Mouse (Mus musculus): ENCODE data around the gene P2rx5.

The P2rx5 gene

GRCm38 (mm10) chr11:73159957-73160810, at the start of gene P2rx5:
Gene P2rx5 (plus strand): TSS chr11:73160421.
- peak; percentile 15 for DNase-seq (ENCODE audit: low spot score)

- DNase-seq (ENCODE audit: low spot score), result no peak
Measured at GRCm38 (mm10) chr11:73111414-73111813, 48.8 kb upstream of the P2rx5 start.

- no peak for DNase-seq (ENCODE audit: low spot score)
Measured at GRCm38 (mm10) chr11:73126495-73126894, 33.7 kb upstream of the P2rx5 start.

GRCm38 (mm10) chr11:73131020-73131419, 29.2 kb upstream of the P2rx5 start:
- no peak for DNase-seq (ENCODE audit: low spot score)

- no peak for DNase-seq (ENCODE audit: low spot score)
Measured at GRCm38 (mm10) chr11:73132999-73133398, 27.2 kb upstream of the P2rx5 start.

- no peak for DNase-seq (ENCODE audit: low spot score)
Measured at GRCm38 (mm10) chr11:73134222-73134621, 26.0 kb upstream of the P2rx5 start.

- no peak for DNase-seq (ENCODE audit: low spot score)
Measured at GRCm38 (mm10) chr11:73136587-73136986, 23.6 kb upstream of the P2rx5 start.

- DNase-seq (ENCODE audit: low spot score), result no peak
Measured at GRCm38 (mm10) chr11:73137116-73137515, 23.1 kb upstream of the P2rx5 start.

- peak; percentile 91 for DNase-seq (ENCODE audit: low spot score)
Measured at GRCm38 (mm10) chr11:73137591-73138501, 22.4 kb upstream of the P2rx5 start, which contains the start of gene Haspin. Gene Haspin (minus strand): TSS chr11:73138294.

GRCm38 (mm10) chr11:73144261-73144681, 15.9 kb upstream of the P2rx5 start:
- no peak for DNase-seq (ENCODE audit: low spot score)

GRCm38 (mm10) chr11:73146026-73146974, 13.9 kb upstream of the P2rx5 start:
- no peak for DNase-seq (ENCODE audit: low spot score)

- DNase-seq (ENCODE audit: low spot score), result no peak
Measured at GRCm38 (mm10) chr11:73146975-73147365, 13.3 kb upstream of the P2rx5 start.

- no peak for DNase-seq (ENCODE audit: low spot score)
Measured at GRCm38 (mm10) chr11:73148209-73148608, 12.0 kb upstream of the P2rx5 start.

GRCm38 (mm10) chr11:73155071-73155470, 5.2 kb upstream of the P2rx5 start:
- DNase-seq (ENCODE audit: low spot score), result no peak

- no peak for DNase-seq (ENCODE audit: low spot score)
Measured at GRCm38 (mm10) chr11:73160811-73161200, 585 bp downstream of the P2rx5 start.

- no peak for DNase-seq (ENCODE audit: low spot score)
Measured at GRCm38 (mm10) chr11:73161616-73162015, 1.4 kb downstream of the P2rx5 start.

- DNase-seq (ENCODE audit: low spot score), result no peak
Measured at GRCm38 (mm10) chr11:73162284-73162683, 2.1 kb downstream of the P2rx5 start.

- no peak for DNase-seq (ENCODE audit: low spot score)
Measured at GRCm38 (mm10) chr11:73168071-73168470, 7.8 kb downstream of the P2rx5 start.

- DNase-seq (ENCODE audit: low spot score), result no peak
Measured at GRCm38 (mm10) chr11:73168576-73168975, 8.4 kb downstream of the P2rx5 start.

GRCm38 (mm10) chr11:73169231-73169630, 9.0 kb downstream of the P2rx5 start:
- DNase-seq (ENCODE audit: low spot score), result peak; percentile 19

- peak; percentile 23 for DNase-seq (ENCODE audit: low spot score)
Measured at GRCm38 (mm10) chr11:73172186-73172585, 12.0 kb downstream of the P2rx5 start.

- DNase-seq (ENCODE audit: low spot score), result no peak
Measured at GRCm38 (mm10) chr11:73175612-73176011, 15.4 kb downstream of the P2rx5 start.
